Mouse (Mus musculus) embryonic facial prominence, embryonic 11.5 days (tissue): ENCODE measurements around the gene Ift46. TPM values are rescaled to one million over a fixed set of nuclear protein-coding genes. Genes with fewer than 3 reads are reported as not detected.

Experiments used
- ATAC-seq: fragments of 200-750 bp; cut with Nextera tagmentation; replicated peaks from 2 replicates; pipeline ENCODE4 v1.8.0; 2017; ENCODE audit warnings: low read depth; ENCODE audit not compliant: insufficient number of reproducible peaks, low FRiP score, low TSS enrichment
- DNase-seq: peaks from one replicate; pipeline ENCODE4 v3.0.0-alpha.2; 2015; ENCODE audit warnings: low spot score
- H3K27ac ChIP-seq: fragments of 300-500 bp; sonication (generic); replicated peaks from 2 replicates; pipeline ENCODE4 v1.5.1; 2014; ENCODE audit warnings: mild to moderate bottlenecking, low read depth, low read length, control low read depth
- H3K27me3 ChIP-seq: fragments of 300-500 bp; sonication (generic); 2 replicates; pipeline ENCODE4 v1.6.1; 2014; ENCODE audit warnings: mild to moderate bottlenecking, low read length, moderate library complexity, mixed read lengths; ENCODE audit not compliant: control insufficient read depth, insufficient read depth
- H3K36me3 ChIP-seq: fragments of 300-500 bp; sonication (generic); replicated peaks from 2 replicates; pipeline ENCODE4 v1.6.1; 2014; ENCODE audit warnings: low read depth, mild to moderate bottlenecking, low read length, moderate library complexity, mixed read lengths; ENCODE audit not compliant: control insufficient read depth, insufficient read depth
- H3K4me1 ChIP-seq: fragments of 300-500 bp; sonication (generic); 2 replicates; pipeline ENCODE4 v1.6.1; 2014; ENCODE audit warnings: low read length, mixed read lengths; ENCODE audit not compliant: control insufficient read depth, insufficient read depth
- H3K4me2 ChIP-seq: fragments of 300-500 bp; sonication (generic); 2 replicates; pipeline ENCODE4 v1.6.1; 2014; ENCODE audit warnings: low read depth, mild to moderate bottlenecking, control low read depth, low read length, moderate library complexity
- H3K4me3 ChIP-seq: fragments of 300-500 bp; sonication (generic); 2 replicates; pipeline ENCODE4 v1.5.1; 2014; ENCODE audit warnings: low read depth, low read length, control low read depth
- H3K9ac ChIP-seq: fragments of 300-500 bp; sonication (generic); replicated peaks from 2 replicates; pipeline ENCODE4 v1.6.1; 2014; ENCODE audit warnings: mild to moderate bottlenecking, control low read depth, low read length
- H3K9me3 ChIP-seq: fragments of 300-500 bp; sonication (generic); replicated peaks from 2 replicates; pipeline ENCODE4 v1.6.1; 2016; ENCODE audit warnings: mild to moderate bottlenecking, low read length, inconsistent platforms, mixed read lengths; ENCODE audit not compliant: control insufficient read depth
- WGBS: fragments of 180-500 bp; shearing (Covaris S2); extraction: QIAGEN DNeasy Blood & Tissue Kit; methylation state at CpG from one replicate; pipeline ENCODE4 v1.1.7; 2014; 5-methylcytosine and 5-hydroxymethylcytosine counted together
- polyA plus RNA-seq: library from polyadenylated mRNA; unstranded; fragments of >200 nt; fragmentation: Nextera tagmentation; extraction: Ambion mirVana; gene quantifications from 2 replicates; pipeline ENCODE4 v1.2.1, GENCODE M21; 2014

The Ift46 gene
- polyA plus RNA-seq, 1 experiment from 2014 or later: 142 TPM

DNA sequence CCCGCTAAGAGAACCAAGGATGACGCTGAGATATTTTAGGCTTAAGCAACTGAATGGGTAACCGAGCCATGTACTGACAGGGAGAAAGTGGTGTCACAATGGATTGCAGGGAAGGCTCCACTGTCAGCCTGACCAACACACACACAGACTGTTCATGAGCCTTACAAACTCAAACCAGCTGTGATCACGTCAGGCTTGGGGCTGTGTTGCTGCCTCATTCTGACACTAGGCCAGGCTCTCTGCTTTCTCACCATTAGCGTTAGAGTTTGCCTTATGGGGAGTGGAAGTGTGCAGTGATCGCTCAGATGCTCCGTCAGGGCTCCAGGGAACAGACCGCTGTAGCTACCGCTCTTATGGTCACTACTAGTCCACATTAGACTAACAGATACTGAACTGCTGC lies 25.1 kb downstream of the Ift46 start:
- Histone ChIP-seq H3K9me3 (no peaks in the 10 kb centered on the region), H3K4me2 (no peak overlapping the region), H3K4me3 (no peak overlapping the region), H3K27me3 (peaks cover under 1% of the 10 kb centered on the region; the same call in 1 of the 2 replicates), H3K27ac (no peak overlapping the region), H3K36me3 (peaks cover 13% of the 10 kb centered on the region), H3K4me1 (no peaks in the 10 kb centered on the region), H3K9ac (no peak overlapping the region)
- DNase-seq: peak; percentile 47
- WGBS: 73% methylated on average over 9 of the region's 9 CpGs
- no peak for ATAC-seq

DNA sequence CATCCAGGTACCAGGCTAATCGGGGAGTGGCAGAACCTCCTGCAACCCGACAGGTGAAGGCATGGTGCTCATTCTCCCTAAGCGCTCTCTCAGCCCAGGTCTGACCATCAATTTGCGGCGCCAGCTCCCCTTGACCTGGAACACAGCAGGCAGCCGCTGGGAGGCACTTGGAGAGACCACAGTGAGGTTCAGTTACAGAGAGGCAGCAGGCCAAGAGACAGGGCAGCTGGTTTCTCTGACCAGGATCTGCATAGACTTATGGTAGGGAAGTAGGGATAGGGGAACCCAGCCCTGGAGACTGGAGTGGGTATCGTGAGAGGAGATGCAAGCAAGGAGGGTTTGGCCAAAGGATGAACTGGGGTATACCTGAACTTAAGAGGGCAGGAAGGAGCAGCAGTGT lies 30.6 kb downstream of the Ift46 start:
- H3K4me1 ChIP-seq: no peaks in the 10 kb centered on the region
- H3K9me3 ChIP-seq: no peaks in the 10 kb centered on the region
- no peak overlapping the region; the same call in 1 of the 2 replicates for H3K4me3 ChIP-seq
- H3K9ac ChIP-seq: no peak overlapping the region
- DNase-seq (no peak), ATAC-seq (no peak)
- WGBS: 41% methylated on average over 7 of the region's 7 CpGs
- H3K4me2 ChIP-seq: no peak overlapping the region
- H3K36me3 ChIP-seq: no peaks in the 10 kb centered on the region
- H3K27me3 ChIP-seq: peaks cover 3% of the 10 kb centered on the region; the same call in 1 of the 2 replicates
- no peak overlapping the region for H3K27ac ChIP-seq

DNA sequence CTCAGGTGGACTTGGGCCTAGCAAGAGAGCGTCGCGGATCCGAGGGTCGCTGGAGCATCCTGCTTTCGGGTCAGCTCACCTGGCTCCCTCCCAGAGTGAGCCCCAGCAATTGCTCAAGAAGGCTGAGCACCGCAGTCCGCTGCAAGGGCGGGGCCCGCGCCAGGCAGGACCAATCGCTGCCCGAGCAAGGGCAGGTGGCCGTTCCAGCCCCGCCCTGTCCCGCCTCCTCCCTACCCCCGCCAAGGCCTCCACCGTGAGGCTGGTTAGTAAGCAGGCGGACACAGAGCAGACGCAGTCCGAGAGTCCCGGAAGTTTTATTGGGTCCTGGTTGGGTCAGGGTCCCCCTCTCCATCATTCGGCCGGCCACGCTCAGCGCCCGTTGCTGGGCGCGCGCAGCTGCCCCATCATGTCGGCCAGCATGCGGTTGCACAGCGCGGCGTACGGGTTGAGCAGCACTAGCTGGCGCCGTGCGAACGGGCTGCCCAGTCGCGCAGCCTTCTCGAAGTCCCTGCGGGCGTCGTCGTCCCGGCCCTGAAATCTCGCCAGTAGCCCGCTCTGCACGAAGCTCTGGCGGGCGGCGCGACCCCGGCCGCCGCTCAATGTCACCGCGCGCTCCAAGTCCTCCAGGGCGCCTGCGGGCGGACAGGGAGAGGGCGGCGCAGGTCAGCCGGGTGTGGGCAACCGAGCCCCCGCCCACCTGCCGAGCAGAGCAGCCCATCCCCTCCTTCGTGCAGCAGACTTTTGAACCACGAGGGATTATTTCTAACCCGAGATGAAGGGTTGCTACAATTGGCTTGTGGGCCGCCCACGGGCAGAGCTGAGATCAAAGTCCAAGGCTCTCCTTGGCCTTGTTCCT lies 31.6 kb downstream of the Ift46 start, which contains the start of gene Tmem25:
Gene Tmem25, minus strand, starts transcription at position 206 of the 856 bp plus-strand sequence.
- Histone ChIP-seq H3K9me3 (no peaks in the 10 kb centered on the region), H3K4me2 (peak within 1 kb of the TSS; percentile 96), H3K4me3 (peak within 1 kb of the TSS; percentile 42), H3K4me1 (no peaks in the 10 kb centered on the region), H3K9ac (peak within 1 kb of the TSS; percentile 67), H3K27ac (no peak within 1 kb of the TSS; the same call in 1 of the 2 replicates), H3K27me3 (peaks cover 3% of the 10 kb centered on the region; the same call in 1 of the 2 replicates), H3K36me3 (no peaks in the 10 kb centered on the region)
- ATAC-seq: peak; percentile 91
- WGBS: under 1% methylated on average over 75 of the region's 75 CpGs
- DNase-seq: peak; percentile 85

DNA sequence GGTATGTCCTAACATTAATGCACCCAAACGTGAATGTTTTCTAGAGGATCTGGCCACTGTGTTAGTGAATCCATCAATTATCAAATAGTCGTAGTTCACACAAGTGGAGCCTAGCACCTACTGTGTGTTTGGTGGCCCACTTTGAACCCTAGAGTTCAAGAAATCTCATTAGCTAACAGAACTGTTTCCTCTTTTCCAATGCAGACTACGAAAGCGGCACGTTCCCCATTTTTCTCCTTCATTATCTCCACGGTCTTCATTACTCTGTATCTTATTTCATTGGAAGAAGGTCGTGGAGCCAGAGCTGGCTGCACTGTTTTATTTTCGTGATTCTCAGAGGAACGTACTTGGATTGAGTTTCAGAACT lies 32.2 kb downstream of the Ift46 start:
- no peaks in the 10 kb centered on the region for H3K9me3 ChIP-seq
- WGBS: 43% methylated on average over 9 of the region's 9 CpGs
- peak overlapping the region; percentile 96 for H3K4me2 ChIP-seq
- peak overlapping the region; percentile 67 for H3K9ac ChIP-seq
- H3K36me3 ChIP-seq: no peaks in the 10 kb centered on the region; the same call in 1 of the 2 replicates
- no peaks in the 10 kb centered on the region for H3K4me1 ChIP-seq
- no peak overlapping the region; the same call in 1 of the 2 replicates for H3K27ac ChIP-seq
- peaks cover 3% of the 10 kb centered on the region; the same call in 1 of the 2 replicates for H3K27me3 ChIP-seq
- no peak for ATAC-seq
- DNase-seq: no peak
- H3K4me3 ChIP-seq: peak overlapping the region; percentile 42

DNA sequence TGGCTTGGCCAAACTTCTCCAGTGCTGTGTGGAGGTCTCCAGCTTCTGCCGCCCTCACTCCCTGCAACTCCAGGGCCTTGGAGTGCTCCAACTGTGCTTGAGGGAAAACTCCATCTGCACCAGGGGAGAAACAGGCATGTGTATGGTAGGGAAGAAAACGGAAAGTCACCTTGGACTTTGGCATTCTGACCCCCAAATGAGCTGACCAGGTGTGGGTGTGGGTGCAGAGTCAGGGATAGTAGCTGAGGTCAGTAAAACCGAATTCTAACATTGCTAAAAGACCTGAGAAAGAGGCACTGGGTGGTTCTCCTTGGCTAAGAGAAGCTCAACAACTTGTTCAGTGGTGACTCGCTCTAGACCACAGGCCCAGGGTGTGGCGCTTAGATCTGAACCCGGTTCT lies 34.0 kb downstream of the Ift46 start:
- Histone ChIP-seq H3K9me3 (no peaks in the 10 kb centered on the region), H3K4me1 (no peaks in the 10 kb centered on the region), H3K27me3 (peaks cover 3% of the 10 kb centered on the region; the same call in 1 of the 2 replicates), H3K4me3 (no peak overlapping the region), H3K4me2 (no peak overlapping the region), H3K27ac (no peak overlapping the region), H3K9ac (no peak overlapping the region), H3K36me3 (peaks cover 11% of the 10 kb centered on the region)
- 80% methylated on average over 6 of the region's 6 CpGs for WGBS
- no peak for ATAC-seq
- DNase-seq: no peak

DNA sequence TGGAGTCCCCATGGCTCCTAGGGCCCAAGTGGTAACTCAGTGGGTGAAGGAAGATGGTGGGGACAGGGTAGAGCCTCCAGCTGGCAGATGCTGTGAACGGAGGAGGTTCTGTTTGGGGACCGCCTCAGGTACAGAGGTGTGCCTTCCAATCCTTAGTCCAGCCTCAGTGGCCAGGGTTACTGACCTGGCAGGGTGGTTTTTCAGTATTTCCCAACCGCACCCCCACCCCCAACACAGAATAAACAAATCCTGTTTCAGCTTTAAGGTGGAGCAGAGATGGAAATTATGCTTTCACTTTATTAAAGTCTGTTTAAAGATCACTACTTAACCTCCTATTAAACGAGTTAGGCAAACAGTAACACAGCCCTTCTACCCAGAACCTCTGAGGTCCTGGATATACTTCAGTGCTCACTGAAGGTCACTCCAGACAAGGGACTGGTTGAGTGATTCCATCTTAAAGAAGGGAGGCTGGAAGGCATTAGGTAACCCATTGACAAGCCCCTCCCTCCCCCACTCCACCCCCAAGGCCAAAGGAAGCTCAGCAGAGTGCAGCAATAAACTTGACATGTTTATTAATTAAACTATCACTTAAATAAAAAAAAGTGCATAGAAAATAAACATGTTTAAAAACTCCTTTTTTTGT lies 35.2 kb downstream of the Ift46 start, which contains the start of gene Ttc36:
Gene Ttc36, minus strand, starts transcription at position 265 of the 643 bp plus-strand sequence.
- ATAC-seq (no peak), DNase-seq (no peak)
- H3K36me3 ChIP-seq: peaks cover 18% of the 10 kb centered on the region
- H3K4me3 ChIP-seq: no peak within 1 kb of the TSS
- no peaks in the 10 kb centered on the region for H3K9me3 ChIP-seq
- H3K4me2 ChIP-seq: no peak within 1 kb of the TSS
- H3K27ac ChIP-seq: no peak within 1 kb of the TSS
- WGBS: 70% methylated on average over 4 of the region's 4 CpGs
- no peaks in the 10 kb centered on the region for H3K4me1 ChIP-seq
- peaks cover 1% of the 10 kb centered on the region; the same call in 1 of the 2 replicates for H3K27me3 ChIP-seq
- H3K9ac ChIP-seq: no peak within 1 kb of the TSS

DNA sequence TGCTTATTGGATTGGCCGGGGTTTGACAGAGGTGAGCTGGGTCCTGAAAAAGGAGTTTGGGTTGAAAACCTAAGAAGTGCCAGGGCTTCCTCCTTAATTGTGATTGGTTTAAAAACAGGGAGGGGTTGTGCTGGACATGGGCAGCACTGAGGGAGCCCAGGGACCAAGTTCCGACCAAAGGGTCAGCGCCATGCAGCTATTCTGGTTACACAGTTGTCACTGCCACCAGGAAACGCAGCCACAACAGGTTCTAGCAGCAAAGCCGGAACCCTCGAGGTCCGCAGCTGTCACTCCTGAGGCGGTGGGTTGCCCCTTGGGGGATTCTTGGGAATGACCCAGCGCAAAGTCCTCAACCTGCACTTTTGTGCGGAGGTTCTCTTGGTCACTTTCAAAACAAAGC lies 37.0 kb downstream of the Ift46 start:
- Histone ChIP-seq H3K36me3 (peaks cover 27% of the 10 kb centered on the region), H3K27ac (no peak overlapping the region), H3K4me2 (no peak overlapping the region), H3K27me3 (no peaks in the 10 kb centered on the region), H3K9ac (no peak overlapping the region), H3K4me1 (no peaks in the 10 kb centered on the region), H3K9me3 (no peaks in the 10 kb centered on the region), H3K4me3 (no peak overlapping the region)
- ATAC-seq: no peak
- DNase-seq: no peak
- WGBS: 87% methylated on average over 10 of the region's 10 CpGs

DNA sequence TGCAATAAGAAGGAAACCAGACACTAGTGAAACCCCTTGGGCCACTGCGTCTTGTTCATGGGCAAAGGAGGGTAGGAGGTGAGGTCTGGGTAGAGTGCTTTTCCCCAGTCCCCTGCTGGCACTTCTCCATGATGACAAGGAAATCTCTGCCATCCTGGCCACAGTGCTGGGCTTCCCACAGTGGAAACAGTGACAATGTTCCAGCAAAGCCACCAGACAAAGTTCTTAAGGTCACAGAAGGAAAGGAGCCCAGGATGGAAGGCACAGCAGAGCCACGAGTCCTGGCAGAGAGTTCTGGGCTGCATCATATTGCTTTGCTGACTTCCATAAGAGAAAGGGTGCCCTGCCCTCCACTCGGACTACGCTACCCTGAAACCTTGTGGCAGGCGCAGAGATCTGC lies 37.8 kb downstream of the Ift46 start:
- 95% methylated on average over 5 of the region's 5 CpGs for WGBS
- H3K36me3 ChIP-seq: peaks cover 35% of the 10 kb centered on the region
- ATAC-seq: no peak
- no peak overlapping the region for H3K27ac ChIP-seq
- H3K27me3 ChIP-seq: no peaks in the 10 kb centered on the region
- H3K9me3 ChIP-seq: no peaks in the 10 kb centered on the region
- no peak for DNase-seq
- no peak overlapping the region for H3K9ac ChIP-seq
- H3K4me2 ChIP-seq: no peak overlapping the region
- no peak overlapping the region for H3K4me3 ChIP-seq
- no peaks in the 10 kb centered on the region for H3K4me1 ChIP-seq
